Mouse (Mus musculus) thymus, postnatal 14 days (tissue): ENCODE measurements around the gene Fbxl8.
"Not testable (repeated sequence)": the region's sequence is repeated elsewhere in the genome, so short reads cannot be mapped to it uniquely, and the experiment has no call there.

Experiments used
- DNase-seq: peaks from one replicate; pipeline ENCODE4 v3.0.0; 2021

The Fbxl8 gene

GRCm38 (mm10) chr8:105264024-105264982 is at the start of gene Fbxl8, which contains the start of gene Tradd:
TSS of gene Fbxl8 (plus strand) at chr8:105264648.
TSS of gene Tradd (minus strand) at chr8:105264609.
- peak; percentile 81 for DNase-seq

GRCm38 (mm10) chr8:105217926-105218522 is 46.4 kb upstream of the Fbxl8 start:
- peak; percentile 16 for DNase-seq

- no peak for DNase-seq
Measured at GRCm38 (mm10) chr8:105223850-105224249, 40.6 kb upstream of the Fbxl8 start.

- DNase-seq, result peak; percentile 96
Measured at GRCm38 (mm10) chr8:105224413-105225271, 39.8 kb upstream of the Fbxl8 start, which contains the start of gene D230025D16Rik. TSS of gene D230025D16Rik (plus strand) at chr8:105225145.

GRCm38 (mm10) chr8:105225272-105225593 is 39.2 kb upstream of the Fbxl8 start:
- no peak for DNase-seq

- DNase-seq, result no peak
Measured at GRCm38 (mm10) chr8:105225917-105226316, 38.5 kb upstream of the Fbxl8 start.

- DNase-seq, result no peak
Measured at GRCm38 (mm10) chr8:105231503-105232320, 32.7 kb upstream of the Fbxl8 start.

GRCm38 (mm10) chr8:105232321-105232693 is 32.1 kb upstream of the Fbxl8 start:
- not testable (repeated sequence) for DNase-seq

GRCm38 (mm10) chr8:105233126-105233935 is 31.1 kb upstream of the Fbxl8 start:
- no peak for DNase-seq

GRCm38 (mm10) chr8:105235206-105235605 is 29.2 kb upstream of the Fbxl8 start:
- no peak for DNase-seq

- no peak for DNase-seq
Measured at GRCm38 (mm10) chr8:105237442-105238142, 26.9 kb upstream of the Fbxl8 start.

GRCm38 (mm10) chr8:105241016-105241415 is 23.4 kb upstream of the Fbxl8 start:
- no peak for DNase-seq

GRCm38 (mm10) chr8:105251954-105252353 is 12.5 kb upstream of the Fbxl8 start:
- no peak for DNase-seq

- DNase-seq, result no peak
Measured at GRCm38 (mm10) chr8:105252680-105253537, 11.5 kb upstream of the Fbxl8 start.

- peak; percentile 31 for DNase-seq
Measured at GRCm38 (mm10) chr8:105253766-105254151, 10.7 kb upstream of the Fbxl8 start.

GRCm38 (mm10) chr8:105254152-105254965 is 10.1 kb upstream of the Fbxl8 start:
- DNase-seq, result peak; percentile 98

GRCm38 (mm10) chr8:105254966-105255350 is 9.5 kb upstream of the Fbxl8 start, which contains the start of gene B3gnt9:
TSS of gene B3gnt9 (minus strand) at chr8:105255153.
- peak; percentile 81 for DNase-seq

- no peak for DNase-seq
Measured at GRCm38 (mm10) chr8:105257318-105258114, 6.9 kb upstream of the Fbxl8 start.
